Mouse (Mus musculus): ENCODE results near the gene Plekhm3.

DNA sequence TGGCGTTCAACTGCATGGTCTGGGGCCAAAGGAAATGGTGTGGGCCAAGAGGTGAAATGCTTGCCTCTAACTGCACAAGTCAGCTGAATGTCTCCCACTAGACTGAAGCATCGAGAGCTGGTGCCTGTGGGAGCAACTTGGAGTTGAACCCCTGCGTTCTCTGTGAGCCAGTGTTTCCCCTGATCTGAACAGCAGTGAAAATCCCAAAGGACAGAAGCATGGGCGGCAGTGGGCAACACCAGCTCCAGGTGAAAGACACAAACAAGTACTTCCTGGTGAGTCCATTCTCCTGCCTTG, 163.4 kb downstream of the Plekhm3 start:
- TF ChIP-seq CTCF (IDR thresholded peaks at IDR 0.05; ENCODE audit: borderline replicate concordance, extremely low read depth, insufficient read depth, insufficient read length) (no peak), POLR2A (IDR thresholded peaks at IDR 0.05; ENCODE audit: borderline replicate concordance, extremely low read depth, insufficient read depth, insufficient read length, poor library complexity, severe bottlenecking) (no peak)
